Mouse (Mus musculus) C2C12 (cell line): ENCODE data around the gene Kif13a.

Experiments
- CTCF ChIP-seq: IDR thresholded peaks from one replicate; pipeline ENCODE4 v1.5.1; 2011; ENCODE audit not compliant: control insufficient read depth, insufficient read depth, insufficient read length
- MAX ChIP-seq: IDR thresholded peaks from one replicate; pipeline ENCODE4 v1.6.1; 2011; ENCODE audit warnings: mild to moderate bottlenecking, control low read depth

DNA sequence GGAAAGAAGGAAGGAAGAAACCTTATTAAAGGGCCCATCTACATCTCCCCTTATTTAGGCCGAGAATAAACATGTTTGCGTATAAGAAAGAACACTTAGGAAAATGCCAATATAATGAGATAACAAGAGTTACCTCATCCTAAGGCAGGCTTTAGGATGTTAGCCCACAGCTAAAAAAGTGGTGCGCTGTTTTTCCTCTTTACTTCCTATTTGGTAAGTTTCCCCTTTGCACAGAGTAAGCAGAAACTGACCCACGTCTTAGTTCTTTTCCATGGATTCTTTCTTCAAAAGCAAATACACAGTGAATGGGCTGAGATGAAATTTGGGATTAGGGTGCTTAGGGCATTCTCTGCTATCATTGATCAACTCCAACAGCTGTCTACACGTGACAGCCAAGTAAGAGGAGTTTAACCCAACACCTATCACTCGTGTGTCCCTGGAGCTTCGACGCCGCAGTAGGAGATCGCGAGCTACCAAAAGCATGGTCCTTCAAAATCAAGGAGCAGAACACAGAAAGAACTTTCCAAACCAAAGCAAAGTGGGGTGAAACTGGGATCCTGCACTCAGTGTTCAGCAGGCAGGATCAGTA lies 194.4 kb downstream of the Kif13a start:
- no peak for TF ChIP-seq CTCF
- no peak for TF ChIP-seq MAX
